Mouse (Mus musculus) mesoderm, embryonic 11.5 days (tissue): ENCODE measurements around the gene Pygo1.
A peak's percentile ranks its signal among the peaks of the same experiment; 100 is the strongest.

ENCODE experiments used
- DNase-seq: peaks from one replicate; pipeline ENCODE4 v3.0.0-alpha.2; 2012; ENCODE audit warnings: low read depth, low spot score

Pygo1 gene

GRCm38 (mm10) chr9:72925021-72925934 lies at the start of gene Pygo1:
Gene Pygo1 (plus strand): TSS chr9:72925645.
- peak; percentile 68 for DNase-seq

GRCm38 (mm10) chr9:72875878-72876277 lies 49.6 kb upstream of the Pygo1 start:
- no peak for DNase-seq

- peak; percentile 90 for DNase-seq
Observed at GRCm38 (mm10) chr9:72877905-72878304, 47.5 kb upstream of the Pygo1 start.

- DNase-seq: no peak
Observed at GRCm38 (mm10) chr9:72878656-72879055, 46.8 kb upstream of the Pygo1 start.

GRCm38 (mm10) chr9:72879601-72880000 lies 45.8 kb upstream of the Pygo1 start:
- no peak for DNase-seq

GRCm38 (mm10) chr9:72880225-72880960 lies 45.1 kb upstream of the Pygo1 start:
- peak; percentile 78 for DNase-seq

GRCm38 (mm10) chr9:72881026-72881768 lies 44.2 kb upstream of the Pygo1 start:
- DNase-seq: no peak

- DNase-seq: peak; percentile 75
Observed at GRCm38 (mm10) chr9:72883940-72884339, 41.5 kb upstream of the Pygo1 start.

GRCm38 (mm10) chr9:72889777-72890176 lies 35.7 kb upstream of the Pygo1 start:
- DNase-seq: no peak

- no peak for DNase-seq
Observed at GRCm38 (mm10) chr9:72890499-72891085, 34.9 kb upstream of the Pygo1 start.

- no peak for DNase-seq
Observed at GRCm38 (mm10) chr9:72892761-72893160, 32.7 kb upstream of the Pygo1 start.

- no peak for DNase-seq
Observed at GRCm38 (mm10) chr9:72894796-72895352, 30.6 kb upstream of the Pygo1 start.

- DNase-seq: no peak
Observed at GRCm38 (mm10) chr9:72902057-72902456, 23.4 kb upstream of the Pygo1 start.

- DNase-seq: no peak
Observed at GRCm38 (mm10) chr9:72902611-72903010, 22.8 kb upstream of the Pygo1 start.

- DNase-seq: no peak
Observed at GRCm38 (mm10) chr9:72906693-72907103, 18.7 kb upstream of the Pygo1 start.

GRCm38 (mm10) chr9:72911381-72911780 lies 14.1 kb upstream of the Pygo1 start:
- DNase-seq: no peak

- no peak for DNase-seq
Observed at GRCm38 (mm10) chr9:72913551-72913950, 11.9 kb upstream of the Pygo1 start.

GRCm38 (mm10) chr9:72915728-72916127 lies 9.7 kb upstream of the Pygo1 start:
- DNase-seq: no peak

GRCm38 (mm10) chr9:72923068-72923467 lies 2.4 kb upstream of the Pygo1 start:
- DNase-seq: no peak

- no peak for DNase-seq
Observed at GRCm38 (mm10) chr9:72925935-72926258, 452 bp downstream of the Pygo1 start.

GRCm38 (mm10) chr9:72931166-72931790 lies 5.8 kb downstream of the Pygo1 start:
- no peak for DNase-seq
